Mouse (Mus musculus) B cell, adult (primary cell): ENCODE data around the gene Pan2. TPM values are rescaled to one million over a fixed set of nuclear protein-coding genes. Genes with fewer than 3 reads are reported as not detected.

ENCODE experiments used
- total RNA-seq: library from RNA; stranded (reverse); gene quantifications from 4 replicates; pipeline ENCODE4 v1.2.4, GENCODE M21; 2023; ENCODE audit not compliant: inconsistent age

Gene Pan2
- 57.7 to 65.1 TPM (median 61.2 TPM) in 4 replicates for total RNA-seq

GRCm38 (mm10) chr10:128303126-128304021 lies at the start of gene Pan2:
Gene Pan2, plus strand, starts transcription at chr10:128303335.

GRCm38 (mm10) chr10:128253677-128254255 lies 49.4 kb upstream of the Pan2 start, which contains the start of gene Apon:
Gene Apon, plus strand, starts transcription at chr10:128254096.

GRCm38 (mm10) chr10:128268371-128268770 lies 34.8 kb upstream of the Pan2 start, which contains the start of gene Apof:
Gene Apof, plus strand, starts transcription at chr10:128268671.

GRCm38 (mm10) chr10:128270287-128270841 lies 32.8 kb upstream of the Pan2 start, which contains the start of gene Stat2:
Gene Stat2, plus strand, starts transcription at chr10:128270559.

GRCm38 (mm10) chr10:128298702-128299171 lies 4.4 kb upstream of the Pan2 start, which contains the start of gene Il23a:
Gene Il23a, minus strand, starts transcription at chr10:128298752.

GRCm38 (mm10) chr10:128322141-128323108 lies 19.3 kb downstream of the Pan2 start, which contains the start of gene Cnpy2:
Gene Cnpy2, plus strand, starts transcription at chr10:128322459.

GRCm38 (mm10) chr10:128337306-128338181 lies 34.4 kb downstream of the Pan2 start, which contains the start of gene Cs:
Gene Cs, plus strand, starts transcription at chr10:128337734.

GRCm38 (mm10) chr10:128368402-128369217 lies 65.5 kb downstream of the Pan2 start, which contains the start of gene Coq10a:
Gene Coq10a, minus strand, starts transcription at chr10:128368997.

Other genes starting within 250 kb of the Pan2 start
- gene Ptges3, start 244.4 kb upstream of the Pan2 start, total RNA-seq = 125 to 138 TPM (median 132 TPM) in 4 replicates
- 578 to 690 TPM (median 600 TPM) in 4 replicates for gene Atp5b, start 220.1 kb upstream of the Pan2 start, total RNA-seq
- gene Baz2a, start 211.8 kb upstream of the Pan2 start, total RNA-seq = 114 to 132 TPM (median 129 TPM) in 4 replicates
- gene Rbms2, start 123.0 kb upstream of the Pan2 start, total RNA-seq = 46.0 to 52.1 TPM (median 47.1 TPM) in 4 replicates
- gene Gls2, start 108.9 kb upstream of the Pan2 start, total RNA-seq = not detected in 4 replicates
- 12.9 to 16.0 TPM (median 15.8 TPM) in 4 replicates for gene Spryd4, start 91.5 kb upstream of the Pan2 start, total RNA-seq
- not detected in 4 replicates for gene Mip, start 77.5 kb upstream of the Pan2 start, total RNA-seq
- gene Timeless, start 71.3 kb upstream of the Pan2 start, total RNA-seq = 11.7 to 20.7 TPM (median 15.9 TPM) in 4 replicates
- gene Apon, start 49.2 kb upstream of the Pan2 start, total RNA-seq = 0.48 TPM in 1 of 4 replicates, not detected in the others
- 0.54 to 2.0 TPM (median 0.83 TPM) in 4 replicates for gene Apof, start 34.7 kb upstream of the Pan2 start, total RNA-seq
- gene Stat2, start 32.8 kb upstream of the Pan2 start, total RNA-seq = 109 to 134 TPM (median 120 TPM) in 4 replicates
- gene Il23a, start 4.6 kb upstream of the Pan2 start, total RNA-seq = 0.30 TPM in 1 of 4 replicates, not detected in the others
- 19.3 to 27.7 TPM (median 21.7 TPM) in 4 replicates for gene Cnpy2, start 19.1 kb downstream of the Pan2 start, total RNA-seq
- 105 to 106 TPM (median 105 TPM) in 4 replicates for gene Cs, start 34.4 kb downstream of the Pan2 start, total RNA-seq
- gene Coq10a, start 65.7 kb downstream of the Pan2 start, total RNA-seq = 29.6 to 36.9 TPM (median 33.0 TPM) in 4 replicates
- gene Ankrd52, start 73.8 kb downstream of the Pan2 start, total RNA-seq = 66.2 to 68.1 TPM (median 67.1 TPM) in 4 replicates
- gene Slc39a5, start 97.9 kb downstream of the Pan2 start, total RNA-seq = 0.83 TPM in 1 of 4 replicates, not detected in the others
- gene Nabp2, start 108.2 kb downstream of the Pan2 start, total RNA-seq = 49.3 to 60.3 TPM (median 54.7 TPM) in 4 replicates
- 58.7 to 71.1 TPM (median 64.1 TPM) in 4 replicates for gene Rnf41, start 108.3 kb downstream of the Pan2 start, total RNA-seq
- 149 to 158 TPM (median 152 TPM) in 4 replicates for gene Smarcc2, start 155.9 kb downstream of the Pan2 start, total RNA-seq
- gene Myl6, start 190.8 kb downstream of the Pan2 start, total RNA-seq = 518 to 597 TPM (median 546 TPM) in 4 replicates
- gene Myl6b, start 195.3 kb downstream of the Pan2 start, total RNA-seq = 0.67 to 0.69 TPM in 2 of 4 replicates, not detected in the others
- 238 to 249 TPM (median 246 TPM) in 4 replicates for gene Esyt1, start 222.5 kb downstream of the Pan2 start, total RNA-seq
- gene Zc3h10, start 244.4 kb downstream of the Pan2 start, total RNA-seq = 80.4 to 85.9 TPM (median 83.5 TPM) in 4 replicates
- gene Rpl41, start 246.0 kb downstream of the Pan2 start, total RNA-seq = 3,879 to 4,089 TPM (median 3,915 TPM) in 4 replicates